Mouse (Mus musculus) hindbrain, embryonic 11.5 days (tissue): Measurements from ENCODE around the gene Umad1. TPM values are rescaled to one million over a fixed set of nuclear protein-coding genes. Genes with fewer than 3 reads are reported as not detected.

Experiments
- ATAC-seq: fragments of 200-750 bp; cut with Nextera tagmentation; 2 replicates; pipeline ENCODE4 v1.8.0; 2017; ENCODE audit warnings: mild to moderate bottlenecking, moderate TSS enrichment, moderate library complexity; ENCODE audit not compliant: low FRiP score
- DNase-seq: peaks from one replicate; pipeline ENCODE4 v3.0.0-alpha.2; 2015; ENCODE audit warnings: low spot score
- H3K27ac ChIP-seq: fragments of 300-500 bp; sonication (generic); 2 replicates; pipeline ENCODE4 v1.5.1; 2014; ENCODE audit warnings: mild to moderate bottlenecking, low read depth, low read length
- H3K27me3 ChIP-seq: fragments of 300-500 bp; sonication (generic); 2 replicates; pipeline ENCODE4 v1.6.1; 2014; ENCODE audit warnings: mild to moderate bottlenecking, low read length, moderate library complexity, mixed read lengths; ENCODE audit not compliant: control insufficient read depth, insufficient read depth
- H3K36me3 ChIP-seq: fragments of 300-500 bp; sonication (generic); 2 replicates; pipeline ENCODE4 v1.6.1; 2014; ENCODE audit warnings: mild to moderate bottlenecking, low read length, moderate library complexity, mixed read lengths; ENCODE audit not compliant: control insufficient read depth, insufficient read depth
- H3K4me1 ChIP-seq: fragments of 300-500 bp; sonication (generic); replicated peaks from 2 replicates; pipeline ENCODE4 v1.6.1; 2014; ENCODE audit warnings: low read length, mixed read lengths; ENCODE audit not compliant: control insufficient read depth, insufficient read depth
- H3K4me2 ChIP-seq: fragments of 300-500 bp; sonication (generic); replicated peaks from 2 replicates; pipeline ENCODE4 v1.6.1; 2014; ENCODE audit warnings: mild to moderate bottlenecking, low read depth, low read length
- H3K4me3 ChIP-seq: fragments of 300-500 bp; sonication (generic); 2 replicates; pipeline ENCODE4 v1.5.1; 2014; ENCODE audit warnings: low read depth, low read length
- H3K9ac ChIP-seq: fragments of 300-500 bp; sonication (generic); 2 replicates; pipeline ENCODE4 v1.6.1; 2014; ENCODE audit warnings: low read depth, low read length
- H3K9me3 ChIP-seq: fragments of 300-500 bp; sonication (generic); 2 replicates; pipeline ENCODE4 v1.6.1; 2016; ENCODE audit warnings: low read length; ENCODE audit not compliant: control insufficient read depth
- WGBS: fragments of 180-500 bp; shearing (Covaris S2); extraction: QIAGEN DNeasy Blood & Tissue Kit; methylation state at CpG from one replicate; pipeline ENCODE4 v1.1.7; 2014; 5-methylcytosine and 5-hydroxymethylcytosine counted together
- polyA plus RNA-seq: library from polyadenylated mRNA; unstranded; fragments of >200 nt; fragmentation: Nextera tagmentation; extraction: Ambion mirVana; gene quantifications from 2 replicates; pipeline ENCODE4 v1.2.1, GENCODE M21; 2014

Umad1 gene
- polyA plus RNA-seq, 1 experiment from 2014 or later = 28.8 TPM

- Histone ChIP-seq H3K4me3 (no peak overlapping the region), H3K4me2 (no peak overlapping the region), H3K4me1 (no peaks in the 10 kb centered on the region), H3K36me3 (no peaks in the 10 kb centered on the region), H3K27me3 (no peaks in the 10 kb centered on the region), H3K9me3 (no peaks in the 10 kb centered on the region), H3K9ac (no peak overlapping the region), H3K27ac (no peak overlapping the region)
- ATAC-seq = no peak
- 58% methylated on average over 3 of the region's 3 CpGs for WGBS
- no peak for DNase-seq
These were observed 244.9 kb downstream of the Umad1 start for GRCm38 (mm10) chr6:8503953-8504352.

DNA sequence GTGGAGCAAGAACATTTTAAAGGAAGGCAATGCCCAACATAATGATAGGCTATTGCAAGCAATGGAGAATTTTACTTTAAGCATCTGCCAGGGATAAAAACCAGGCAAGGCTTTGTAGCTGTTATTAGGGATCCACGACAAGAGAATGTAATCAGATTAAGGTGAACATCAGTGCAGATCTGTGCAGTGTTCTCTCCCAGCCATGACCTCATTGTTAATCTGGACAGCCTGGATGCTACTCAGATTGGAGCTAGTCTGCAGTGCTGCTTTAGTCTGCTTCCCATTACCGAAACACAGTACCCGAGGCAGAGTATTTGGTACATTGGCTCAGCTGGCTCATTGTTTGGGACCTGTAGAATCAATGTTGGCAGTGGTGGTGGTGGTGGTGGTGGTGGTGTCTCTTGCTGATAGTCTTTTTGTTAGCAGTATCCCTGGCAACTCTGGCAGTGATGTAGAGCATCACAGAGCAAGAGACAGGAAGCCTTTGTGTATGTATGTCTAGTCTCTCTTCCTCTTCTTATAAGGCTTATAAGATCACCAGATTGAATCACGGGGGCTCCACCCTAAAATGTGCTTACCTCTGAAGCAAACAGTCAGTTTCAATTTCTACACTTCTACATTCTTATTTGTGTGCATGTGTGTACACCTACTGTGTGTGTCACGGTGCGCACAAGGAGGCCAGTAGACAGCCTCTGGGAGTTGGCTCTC lies 245.6 kb downstream of the Umad1 start:
- H3K4me1 ChIP-seq = no peaks in the 10 kb centered on the region
- no peak overlapping the region for H3K4me2 ChIP-seq
- DNase-seq = no peak
- H3K27ac ChIP-seq = no peak overlapping the region
- H3K27me3 ChIP-seq = no peaks in the 10 kb centered on the region
- 89% methylated on average over 6 of the region's 6 CpGs for WGBS
- ATAC-seq = no peak
- H3K4me3 ChIP-seq = no peak overlapping the region
- H3K9me3 ChIP-seq = no peaks in the 10 kb centered on the region
- no peaks in the 10 kb centered on the region for H3K36me3 ChIP-seq
- no peak overlapping the region for H3K9ac ChIP-seq

DNA sequence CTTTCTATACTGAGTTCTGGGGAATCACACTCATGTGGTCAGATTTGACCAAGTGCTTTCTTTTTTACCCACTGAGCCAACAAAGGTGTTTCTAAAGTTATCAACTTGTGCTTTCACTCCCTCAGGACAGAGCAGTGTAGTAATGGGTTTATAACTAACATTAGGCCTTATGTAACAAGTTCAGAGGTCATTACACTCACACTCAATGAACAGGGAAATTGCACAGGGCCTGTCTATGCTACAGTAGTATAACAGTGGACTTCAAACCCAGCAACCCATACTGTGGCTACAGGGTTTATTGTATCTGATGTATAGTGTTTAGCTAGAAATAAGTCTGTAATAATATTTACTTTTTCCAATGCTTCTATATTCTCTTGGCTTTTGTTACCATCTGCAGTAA lies 247.5 kb downstream of the Umad1 start:
- ATAC-seq = no peak

More for the DNA sequence above, 247.5 kb downstream of the Umad1 start:
- no peak for DNase-seq
- H3K36me3 ChIP-seq = no peaks in the 10 kb centered on the region
- no peaks in the 10 kb centered on the region for H3K4me1 ChIP-seq
- H3K4me2 ChIP-seq = no peak overlapping the region
- H3K9ac ChIP-seq = no peak overlapping the region
- no peak overlapping the region for H3K27ac ChIP-seq
- no peaks in the 10 kb centered on the region for H3K9me3 ChIP-seq
- no peaks in the 10 kb centered on the region for H3K27me3 ChIP-seq
- H3K4me3 ChIP-seq = no peak overlapping the region

Other genes starting within 250 kb of the Umad1 start
- 0.14 TPM in 1 of 2 replicates, not detected in the other for gene Col28a1, start 66.7 kb upstream of the Umad1 start, polyA plus RNA-seq
- 26.2 and 30.0 TPM in 2 replicates for gene Mios, start 50.1 kb upstream of the Umad1 start, polyA plus RNA-seq
- gene Rpa3, start 115 bp upstream of the Umad1 start, polyA plus RNA-seq = 160 and 178 TPM in 2 replicates
- 14.5 and 21.9 TPM in 2 replicates for gene Gm45062, start 162 bp downstream of the Umad1 start, polyA plus RNA-seq